Mouse (Mus musculus) lung, adult 2 months (tissue): ENCODE results near the gene Mrgpre. TPM values are rescaled to one million over a fixed set of nuclear protein-coding genes. Genes with fewer than 3 reads are reported as not detected.

Experiments used
- DNase-seq: peaks from one replicate; pipeline ENCODE4 v3.0.0; 2022
- H3K4me1 ChIP-seq: fragments of 200-500 bp; 2 replicates; pipeline ENCODE4 v1.6.1; 2011; ENCODE audit warnings: low read length; ENCODE audit not compliant: control insufficient read depth, insufficient read depth
- H3K4me3 ChIP-seq: fragments of 200-500 bp; replicated peaks from 2 replicates; pipeline ENCODE3; 2011; ENCODE audit warnings: low read depth, mild to moderate bottlenecking, control low read depth, low read length; ENCODE audit errors: extremely low read depth
- CTCF ChIP-seq: fragments of 200-500 bp; IDR thresholded peaks from 2 replicates; pipeline ENCODE4 v1.5.1; 2011; ENCODE audit warnings: mild to moderate bottlenecking, low read length, control low read depth; ENCODE audit not compliant: insufficient read depth
- POLR2A ChIP-seq: fragments of 200-500 bp; IDR thresholded peaks from 2 replicates; pipeline ENCODE4 v1.6.1; 2011; ENCODE audit warnings: low read depth, mild to moderate bottlenecking, control low read depth, low read length, borderline replicate concordance; ENCODE audit errors: extremely low read depth
- WGBS: fragments of 180-500 bp; shearing (Covaris S2); methylation state at CpG from one replicate; pipeline ENCODE4 v1.1.7; 2018; 5-methylcytosine and 5-hydroxymethylcytosine counted together
- polyA plus RNA-seq: library from polyadenylated mRNA; depleted of rRNA; stranded (reverse); fragments of >200 nt; gene quantifications from 2 replicates; pipeline ENCODE4 v1.2.3, GENCODE M21; 2012; rRNA removed

Mrgpre gene
- 2.2 and 3.2 TPM in 2 replicates for polyA plus RNA-seq

GRCm38 (mm10) chr7:143783996-143784829 is at the start of gene Mrgpre:
TSS of gene Mrgpre (minus strand) at chr7:143784500.
- Histone ChIP-seq H3K4me1 (peaks cover 8% of the 10 kb centered on the region; the same call in 1 of the 2 replicates), H3K4me3 (peak within 1 kb of the TSS; percentile 59)
- TF ChIP-seq CTCF (no peak), POLR2A (no peak)
- WGBS = 4% methylated on average over 21 of the region's 21 CpGs
- peak; percentile 67 for DNase-seq

- WGBS = 79% methylated on average over 6 of the region's 6 CpGs
- TF ChIP-seq POLR2A (no peak), CTCF (no peak)
- Histone ChIP-seq H3K4me1 (0 out of 2 replicates have a peak, but pooled peaks cover 2% of the 10 kb centered on the region), H3K4me3 (no peak overlapping the region)
- no peak for DNase-seq
Observed at GRCm38 (mm10) chr7:143833581-143834190, 49.4 kb upstream of the Mrgpre start.

- Histone ChIP-seq H3K4me3 (no peak overlapping the region), H3K4me1 (0 out of 2 replicates have a peak, but pooled peaks cover 2% of the 10 kb centered on the region)
- TF ChIP-seq CTCF (no peak), POLR2A (no peak)
- DNase-seq = no peak
- 86% methylated on average over 2 of the region's 2 CpGs for WGBS
Observed at GRCm38 (mm10) chr7:143832611-143833010, 48.3 kb upstream of the Mrgpre start.

- WGBS = 62% methylated on average over 8 of the region's 8 CpGs
- no peak overlapping the region for H3K4me3 ChIP-seq
- no peak for TF ChIP-seq CTCF
- TF ChIP-seq POLR2A = no peak
- DNase-seq = no peak
- H3K4me1 ChIP-seq = 0 out of 2 replicates have a peak, but pooled peaks cover 2% of the 10 kb centered on the region
Observed at GRCm38 (mm10) chr7:143832196-143832595, 47.9 kb upstream of the Mrgpre start.

GRCm38 (mm10) chr7:143830399-143830798 is 46.1 kb upstream of the Mrgpre start:
- Histone ChIP-seq H3K4me3 (peak overlapping the region; percentile 67), H3K4me1 (0 out of 2 replicates have a peak, but pooled peaks cover 2% of the 10 kb centered on the region)
- TF ChIP-seq POLR2A (no peak), CTCF (no peak)
- no peak for DNase-seq
- 7% methylated on average over 6 of the region's 6 CpGs for WGBS

- H3K4me1 ChIP-seq = 0 out of 2 replicates have a peak, but pooled peaks cover 2% of the 10 kb centered on the region
- DNase-seq = peak; percentile 92
- peak; percentile 62; the same call in 1 of the 2 replicates for TF ChIP-seq POLR2A
- peak; percentile 66 for TF ChIP-seq CTCF
- H3K4me3 ChIP-seq = peak overlapping the region; percentile 96
- under 1% methylated on average over 37 of the region's 37 CpGs for WGBS
Observed at GRCm38 (mm10) chr7:143829504-143830331, 45.4 kb upstream of the Mrgpre start.

- Histone ChIP-seq H3K4me3 (no peak overlapping the region), H3K4me1 (0 out of 2 replicates have a peak, but pooled peaks cover 2% of the 10 kb centered on the region)
- WGBS = 85% methylated on average over 2 of the region's 2 CpGs
- no peak for TF ChIP-seq CTCF
- no peak for TF ChIP-seq POLR2A
- DNase-seq = no peak
Observed at GRCm38 (mm10) chr7:143826985-143827384, 42.7 kb upstream of the Mrgpre start.

- 83% methylated on average over 4 of the region's 4 CpGs for WGBS
- DNase-seq = no peak
- Histone ChIP-seq H3K4me1 (no peaks in the 10 kb centered on the region), H3K4me3 (peak overlapping the region; percentile 31)
- no peak for TF ChIP-seq CTCF
- no peak for TF ChIP-seq POLR2A
Observed at GRCm38 (mm10) chr7:143823266-143823605, 38.9 kb upstream of the Mrgpre start.
